Mouse (Mus musculus) Patski (cell line): ENCODE measurements around the gene Pomgnt1. TPM values are rescaled to one million over a fixed set of nuclear protein-coding genes. Genes with fewer than 3 reads are reported as not detected.

Experiments
- ATAC-seq: fragments of 100-300 bp; one replicate; pipeline ENCODE4 v1.8.0; 2021
- CTCF ChIA-PET: fragments of 350-600 bp; sonication (Branson Sonifier 250); formaldehyde crosslinking; loops from one replicate; lab custom pipeline; 2022; ENCODE audit warnings: inconsistent platforms; lab: Charles Lee
- POLR2A ChIA-PET: fragments of 350-600 bp; sonication (Branson Sonifier 250); formaldehyde crosslinking; loops from one replicate; lab custom pipeline; 2022; ENCODE audit warnings: antibody characterized with exemption, inconsistent platforms; lab: Charles Lee
- DNase-seq: peaks from one replicate; pipeline ENCODE4 v3.0.0-alpha.2; 2011; ENCODE audit warnings: low read depth, low spot score
- H3K27me3 ChIP-seq: fragments of 371-371 bp; one replicate; pipeline ENCODE4 v1.5.1; 2021
- CTCF ChIP-seq: fragments of 100-300 bp; IDR thresholded peaks from one replicate; pipeline ENCODE4 v1.5.1; 2021
- in situ Hi-C: fragments of 300-500 bp; cut with MboI; formaldehyde crosslinking; loops from 3 replicates; pipeline ENCODE4 v1.11.1; 2018; ENCODE audit warnings: low pct_unique_long_range_greater_than_20kb, mixed read lengths
- polyA plus RNA-seq: library from polyadenylated mRNA; unstranded; gene quantifications from one replicate; pipeline ENCODE4 v1.2.3, GENCODE M21; 2021

The Pomgnt1 gene
- polyA plus RNA-seq, 1 experiment from 2014 or later = 57.6 TPM

GRCm38 (mm10) chr4:116096291-116096690 lies 27.3 kb upstream of the Pomgnt1 start:
- CTCF ChIA-PET = no interaction called here
- ATAC-seq (no peak), DNase-seq (no peak)
- in situ Hi-C loops = no loop called here
- POLR2A ChIA-PET = no interaction called here
- H3K27me3 ChIP-seq = no peaks in the 10 kb centered on the region
- no peak for TF ChIP-seq CTCF

GRCm38 (mm10) chr4:116097211-116097610 lies 26.4 kb upstream of the Pomgnt1 start:
- in situ Hi-C loops = no loop called here
- no peak for TF ChIP-seq CTCF
- H3K27me3 ChIP-seq = no peaks in the 10 kb centered on the region
- ATAC-seq (no peak), DNase-seq (no peak)
- POLR2A ChIA-PET = no interaction called here
- CTCF ChIA-PET = no interaction called here

GRCm38 (mm10) chr4:116100959-116101358 lies 22.7 kb upstream of the Pomgnt1 start:
- no peaks in the 10 kb centered on the region for H3K27me3 ChIP-seq
- POLR2A ChIA-PET = no interaction called here
- in situ Hi-C loops = no loop called here
- CTCF ChIA-PET = interaction anchor here (1.2 kb wide), 1 partner anchor 8 kb away, joined by 3 read pairs; no protein-coding TSS in a partner anchor
- DNase-seq = no peak
- TF ChIP-seq CTCF = no peak
- no peak for ATAC-seq

GRCm38 (mm10) chr4:116105278-116105677 lies 18.4 kb upstream of the Pomgnt1 start:
- POLR2A ChIA-PET = no interaction called here
- CTCF ChIA-PET = interaction anchor here (1.4 kb wide), 1 partner anchor 15 kb away, joined by 4 read pairs; no protein-coding TSS in a partner anchor
- no peaks in the 10 kb centered on the region for H3K27me3 ChIP-seq
- DNase-seq (no peak), ATAC-seq (no peak)
- in situ Hi-C loops = no loop called here
- TF ChIP-seq CTCF = no peak

GRCm38 (mm10) chr4:116110695-116111094 lies 12.9 kb upstream of the Pomgnt1 start:
- no peaks in the 10 kb centered on the region for H3K27me3 ChIP-seq
- TF ChIP-seq CTCF = no peak
- DNase-seq (no peak), ATAC-seq (no peak)
- in situ Hi-C loops = no loop called here
- ChIA-PET POLR2A (no interaction called here), CTCF (no interaction called here)

- no peak for ATAC-seq
- in situ Hi-C loops = no loop called here
- POLR2A ChIA-PET = no interaction called here
Measured at GRCm38 (mm10) chr4:116111486-116111885, 12.2 kb upstream of the Pomgnt1 start.

GRCm38 (mm10) chr4:116122762-116123161 lies 878 bp upstream of the Pomgnt1 start:
- POLR2A ChIA-PET = no interaction called here
- in situ Hi-C loops = no loop called here
- TF ChIP-seq CTCF = no peak
- no peak for ATAC-seq
- CTCF ChIA-PET = no interaction called here
- H3K27me3 ChIP-seq = no peaks in the 10 kb centered on the region
- no peak for DNase-seq

More at GRCm38 (mm10) chr4:116111486-116111885, 12.2 kb upstream of the Pomgnt1 start:
- no peak for DNase-seq
- CTCF ChIA-PET = no interaction called here
- no peaks in the 10 kb centered on the region for H3K27me3 ChIP-seq
- TF ChIP-seq CTCF = no peak

- no peak for TF ChIP-seq CTCF
- in situ Hi-C loops = no loop called here
- no peaks in the 10 kb centered on the region for H3K27me3 ChIP-seq
- DNase-seq (no peak), ATAC-seq (no peak)
- CTCF ChIA-PET = no interaction called here
- POLR2A ChIA-PET = no interaction called here
Measured at GRCm38 (mm10) chr4:116125803-116126386, 2.3 kb downstream of the Pomgnt1 start.

GRCm38 (mm10) chr4:116127956-116128355 lies 4.3 kb downstream of the Pomgnt1 start:
- ATAC-seq = no peak
- in situ Hi-C loops = no loop called here

GRCm38 (mm10) chr4:116133126-116133525 lies 9.5 kb downstream of the Pomgnt1 start:
- in situ Hi-C loops = no loop called here
- DNase-seq = no peak
- TF ChIP-seq CTCF = no peak
- no peak for ATAC-seq
- CTCF ChIA-PET = no interaction called here
- H3K27me3 ChIP-seq = no peaks in the 10 kb centered on the region
- POLR2A ChIA-PET = no interaction called here

More at GRCm38 (mm10) chr4:116127956-116128355, 4.3 kb downstream of the Pomgnt1 start:
- ChIA-PET CTCF (no interaction called here), POLR2A (no interaction called here)
- no peaks in the 10 kb centered on the region for H3K27me3 ChIP-seq
- DNase-seq = no peak
- TF ChIP-seq CTCF = no peak

GRCm38 (mm10) chr4:116134990-116135389 lies 11.3 kb downstream of the Pomgnt1 start:
- peak; percentile 75 for TF ChIP-seq CTCF
- H3K27me3 ChIP-seq = no peaks in the 10 kb centered on the region
- ATAC-seq (no peak), DNase-seq (no peak)
- ChIA-PET CTCF (interaction anchor here (0.7 to 1.4 kb wide), 2 partner anchors 41 to 468 kb away, joined by 3 to 4 read pairs; no protein-coding TSS in a partner anchor), POLR2A (no interaction called here)
- in situ Hi-C loops = no loop called here
